Mouse (Mus musculus) layer of hippocampus, postnatal 25 days (tissue): ENCODE data around the gene Cacna1c. TPM values are rescaled to one million over a fixed set of nuclear protein-coding genes. Genes with fewer than 3 reads are reported as not detected.

Experiments
- DNase-seq, 2 experiments: peaks; one replicate each; pipeline ENCODE4 v3.0.0; 2022; ENCODE audit warnings: mixed read lengths in 2 of 2, low spot score in 1 of 2; ENCODE audit errors: extremely low spot score in 1 of 2
- total RNA-seq, 2 experiments: library from RNA; stranded (reverse); gene quantifications; 2 replicates each; pipeline ENCODE4 v1.2.3; 2021

Cacna1c gene
- total RNA-seq, 2 experiments from 2014 or later = 69.0 to 86.7 TPM

GRCm38 (mm10) chr6:119021226-119021625, 175.0 kb downstream of the Cacna1c start:
- no peak for DNase-seq

DNA sequence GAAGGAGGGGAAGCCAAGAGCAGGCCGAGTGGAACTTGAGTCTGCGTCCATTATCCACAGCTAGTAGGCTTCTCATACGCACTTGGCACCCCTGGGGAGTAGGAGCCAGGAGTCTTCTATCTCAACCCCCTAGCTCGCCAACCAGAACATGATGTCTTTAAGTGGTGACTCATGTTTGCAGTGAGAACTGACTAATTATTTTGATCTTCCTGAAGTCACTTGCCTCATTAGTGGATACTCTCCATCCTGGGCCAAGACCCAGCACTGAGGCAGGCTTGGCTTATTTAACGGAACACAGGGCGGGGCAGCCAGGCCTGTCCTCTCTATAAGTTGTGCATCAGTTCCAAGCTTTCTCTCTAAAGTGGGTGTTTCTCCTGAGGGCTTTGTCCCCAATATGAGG, 177.3 kb downstream of the Cacna1c start:
- DNase-seq = no peak

- no peak for DNase-seq
Observed at GRCm38 (mm10) chr6:119018256-119018655, 178.0 kb downstream of the Cacna1c start.

- DNase-seq = no peak
Observed at GRCm38 (mm10) chr6:119017498-119017897, 178.7 kb downstream of the Cacna1c start.

- no peak for DNase-seq
Observed at GRCm38 (mm10) chr6:119015346-119015745, 180.9 kb downstream of the Cacna1c start.

DNA sequence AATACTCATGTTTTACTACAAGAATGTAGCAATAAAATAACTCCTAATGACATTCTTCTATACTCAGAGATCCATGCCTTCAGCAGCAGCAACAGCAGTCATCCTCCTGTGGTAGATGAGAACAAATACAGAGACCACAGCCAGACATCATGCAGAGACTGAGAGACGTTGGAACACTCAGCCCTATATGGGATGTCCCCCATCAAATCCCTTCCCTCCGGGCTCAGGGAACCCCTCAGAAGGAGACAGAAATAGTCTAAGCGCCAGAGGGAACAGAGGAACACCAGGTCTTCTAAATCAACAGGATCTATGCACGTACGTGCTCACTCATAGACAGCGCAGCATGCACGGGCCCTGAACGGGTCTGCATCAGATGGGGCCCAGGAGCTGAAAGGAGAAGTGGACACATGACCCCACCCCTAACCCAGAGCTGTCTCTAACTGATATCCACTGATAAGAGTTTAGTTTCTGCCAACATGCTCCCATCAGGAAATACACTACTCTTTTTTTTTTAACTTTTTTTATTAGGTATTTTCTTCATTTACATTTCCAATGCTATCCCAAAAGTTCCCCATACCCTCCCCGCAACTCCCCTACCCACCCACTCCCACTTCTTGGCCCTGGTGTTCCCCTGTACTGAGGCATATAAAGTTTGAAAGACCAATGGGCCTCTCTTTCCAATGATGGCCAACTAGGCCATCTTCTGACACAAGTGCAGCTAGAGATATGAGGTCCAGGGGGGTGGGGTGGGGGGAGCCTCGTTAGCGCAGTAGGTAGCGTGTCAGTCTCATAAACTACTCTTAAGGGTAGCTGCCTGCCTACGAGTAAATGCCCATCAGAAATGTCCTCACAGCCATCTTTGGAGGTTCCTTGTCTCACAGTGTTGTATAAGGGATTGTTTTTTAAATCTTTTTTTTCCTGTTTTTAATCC, 182.8 kb downstream of the Cacna1c start:
- no peak for DNase-seq

DNA sequence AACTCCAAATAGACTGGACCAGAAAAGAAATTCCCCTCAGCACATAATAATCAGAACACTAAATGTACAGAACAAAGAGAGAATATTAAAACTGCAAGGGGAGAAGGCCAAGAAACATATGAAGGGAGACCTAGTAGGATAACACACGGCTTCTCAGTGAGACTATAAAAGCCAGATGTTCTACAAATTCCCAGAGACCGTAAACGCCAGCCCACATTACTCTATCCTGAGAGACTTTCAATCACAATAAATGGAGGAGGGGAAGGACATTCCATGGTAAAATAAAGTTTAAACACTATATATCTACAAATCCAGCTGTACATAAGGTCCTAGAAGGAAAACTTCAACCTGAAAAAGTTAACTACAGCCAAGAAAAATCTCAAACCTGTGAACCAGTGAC, 185.3 kb downstream of the Cacna1c start:
- no peak for DNase-seq

GRCm38 (mm10) chr6:119009526-119009925, 186.7 kb downstream of the Cacna1c start:
- no peak for DNase-seq

DNA sequence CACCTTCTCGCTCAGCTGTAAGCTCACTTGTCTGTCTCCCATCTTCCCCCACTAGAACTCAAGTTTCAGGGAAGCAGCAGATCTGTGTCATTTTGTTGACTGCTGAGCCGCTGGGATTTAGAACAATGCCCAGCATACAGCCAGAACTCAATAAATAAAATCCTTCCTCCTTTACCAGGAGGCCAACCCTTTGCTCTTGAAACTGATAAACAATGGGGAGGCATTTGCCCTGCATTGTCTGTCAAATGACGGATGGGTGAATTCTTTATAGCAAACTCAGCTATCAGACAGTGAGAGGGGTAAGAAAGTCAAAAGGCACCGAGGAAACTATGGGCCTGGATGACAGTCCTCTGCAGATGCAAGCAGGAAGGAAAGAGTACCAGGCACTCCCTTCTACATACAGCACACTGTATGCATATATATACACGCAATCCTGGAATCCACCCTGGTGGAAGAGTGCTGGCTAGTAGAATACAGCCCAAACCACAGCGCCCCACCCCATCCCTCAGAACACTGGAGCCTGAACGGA, 187.5 kb downstream of the Cacna1c start:
- DNase-seq = no peak

DNA sequence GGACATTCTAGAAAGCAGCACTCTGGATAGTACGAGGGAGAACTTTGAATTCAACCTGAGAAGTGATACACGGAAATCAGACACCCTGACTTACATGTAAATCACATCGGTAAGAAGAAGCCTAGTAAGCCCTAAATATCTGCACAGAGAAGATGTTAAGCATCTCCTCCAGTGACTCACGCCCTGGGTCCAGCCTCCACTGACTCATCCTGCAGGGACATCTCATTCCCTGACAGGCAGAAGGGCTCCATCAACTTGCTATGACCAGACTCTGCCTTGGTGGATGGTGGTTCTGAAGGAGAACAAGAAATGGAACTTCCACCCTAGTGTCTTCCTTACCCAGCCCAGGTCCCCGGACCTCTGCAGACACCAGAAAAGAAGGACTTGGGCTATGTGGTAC, 191.6 kb downstream of the Cacna1c start:
- no peak for DNase-seq

DNA sequence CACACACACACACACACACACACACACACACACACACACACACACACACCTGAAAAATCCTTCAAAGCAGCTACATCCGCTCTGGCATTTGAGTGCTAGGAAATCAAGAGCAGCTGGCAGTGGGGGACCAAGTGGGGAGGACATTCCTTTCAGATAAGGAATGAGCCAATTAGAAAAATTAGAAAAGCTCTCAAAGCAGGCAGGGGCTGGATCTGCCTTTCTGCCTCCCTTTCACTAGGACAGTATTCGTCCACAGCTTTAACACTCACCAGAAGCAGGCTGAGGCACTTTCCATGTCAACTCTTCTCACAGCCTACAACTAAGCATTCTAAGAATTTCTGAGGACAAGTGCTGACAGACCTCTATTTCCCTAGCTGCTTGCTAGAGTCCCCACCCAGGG, 194.8 kb downstream of the Cacna1c start:
- no peak for DNase-seq

DNA sequence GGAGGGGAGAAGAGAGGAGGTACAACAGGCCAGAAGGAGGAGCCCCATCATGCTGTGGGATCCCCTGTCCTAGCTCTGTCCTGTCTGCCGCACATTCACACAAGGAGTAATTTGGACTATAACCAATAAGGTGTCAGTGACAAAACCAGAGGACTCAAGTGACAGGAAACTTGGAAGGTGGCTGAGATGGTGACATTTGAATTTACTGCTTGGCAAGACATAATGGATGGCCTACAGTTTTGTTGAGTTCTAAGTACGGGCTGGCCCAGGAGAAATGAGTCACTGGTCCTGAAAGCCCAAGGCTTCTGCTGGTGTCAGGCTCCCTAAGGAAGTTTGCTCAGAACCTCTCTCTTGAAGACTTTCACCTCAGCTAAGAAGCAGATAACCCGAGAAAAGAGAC, 196.0 kb downstream of the Cacna1c start:
- no peak for DNase-seq

DNA sequence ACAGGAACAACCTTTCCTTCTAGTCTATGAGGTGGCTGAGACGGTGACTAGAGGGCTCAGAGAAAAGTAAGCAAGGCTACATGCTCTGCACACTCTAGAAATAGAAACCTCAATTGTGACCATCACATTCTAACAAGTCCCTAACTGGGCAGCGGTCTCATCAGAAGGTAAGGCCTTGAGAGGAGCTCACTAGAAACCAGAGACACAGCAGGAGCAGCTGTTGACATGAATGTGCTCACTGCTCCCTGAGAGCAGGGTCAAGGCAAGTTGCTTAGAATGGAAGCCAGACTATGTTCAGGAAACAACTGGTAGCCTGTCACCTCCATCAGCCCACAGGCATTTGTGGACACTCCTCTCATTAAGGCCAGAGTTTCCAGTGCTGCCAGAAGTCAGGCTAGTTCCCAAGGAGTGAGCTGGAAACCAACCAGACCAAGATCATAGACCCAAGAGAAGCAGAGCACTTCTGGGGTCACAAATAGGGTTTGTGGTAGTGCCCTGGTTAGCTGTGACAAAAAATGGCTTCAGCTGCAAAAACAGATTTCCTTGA, 196.8 kb downstream of the Cacna1c start:
- DNase-seq = no peak

GRCm38 (mm10) chr6:118997397-118997796, 198.8 kb downstream of the Cacna1c start:
- DNase-seq = no peak

DNA sequence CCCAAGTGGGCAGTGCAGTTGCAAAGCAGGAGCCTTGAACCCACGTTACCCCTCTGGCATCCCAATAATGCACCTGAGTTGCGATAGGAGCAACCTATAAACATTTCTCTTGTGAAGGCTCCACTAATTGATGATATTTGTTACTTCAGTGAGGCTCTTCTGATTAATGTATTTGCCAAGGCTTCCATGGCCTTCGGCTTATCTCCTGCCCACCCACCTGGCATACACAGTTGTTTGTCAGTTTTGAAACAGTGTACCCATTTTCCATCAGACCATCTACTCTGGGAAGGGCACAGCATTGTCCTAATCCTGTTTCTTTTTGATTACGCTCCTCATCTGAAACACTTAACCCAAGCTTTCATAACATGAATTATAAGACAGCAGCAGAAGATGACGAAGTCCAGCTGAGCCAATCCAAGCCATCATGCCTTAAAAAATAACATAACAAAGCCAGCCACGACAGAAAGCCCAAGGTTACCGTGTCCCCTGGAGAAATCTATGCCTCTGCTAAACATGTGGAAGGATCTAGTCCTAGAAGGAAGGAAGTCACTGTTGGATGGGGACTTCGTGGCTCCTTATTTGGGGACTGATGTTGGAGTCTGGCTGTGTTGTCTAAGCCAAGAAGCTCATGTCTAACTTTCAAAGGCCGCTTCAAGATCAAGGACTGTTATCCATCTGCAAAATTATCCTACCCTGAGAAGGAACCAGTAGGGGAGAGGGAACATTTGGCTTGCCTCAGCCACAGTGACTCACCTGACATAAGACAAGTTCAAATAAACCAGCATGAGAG, 201.8 kb downstream of the Cacna1c start:
- no peak for DNase-seq

DNA sequence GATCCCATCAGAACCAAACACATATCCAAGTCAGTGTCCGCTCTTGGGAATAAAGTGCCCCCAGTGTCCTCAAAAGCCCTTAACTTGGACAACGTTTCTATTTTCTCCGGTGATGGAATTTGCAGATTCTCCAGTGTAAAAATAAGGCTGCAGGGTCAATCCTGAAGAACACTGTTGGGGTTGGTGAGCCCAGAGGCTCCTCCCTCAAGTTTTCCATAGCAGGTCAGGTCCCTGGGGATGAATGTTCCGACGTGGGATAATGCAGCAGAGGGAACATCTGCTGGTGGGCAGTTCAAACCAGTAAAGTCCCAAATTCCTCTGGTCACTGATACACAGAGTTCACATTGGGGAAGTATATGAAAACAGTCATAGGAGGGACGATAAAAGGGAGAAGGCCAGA, 203.8 kb downstream of the Cacna1c start:
- DNase-seq = no peak

DNA sequence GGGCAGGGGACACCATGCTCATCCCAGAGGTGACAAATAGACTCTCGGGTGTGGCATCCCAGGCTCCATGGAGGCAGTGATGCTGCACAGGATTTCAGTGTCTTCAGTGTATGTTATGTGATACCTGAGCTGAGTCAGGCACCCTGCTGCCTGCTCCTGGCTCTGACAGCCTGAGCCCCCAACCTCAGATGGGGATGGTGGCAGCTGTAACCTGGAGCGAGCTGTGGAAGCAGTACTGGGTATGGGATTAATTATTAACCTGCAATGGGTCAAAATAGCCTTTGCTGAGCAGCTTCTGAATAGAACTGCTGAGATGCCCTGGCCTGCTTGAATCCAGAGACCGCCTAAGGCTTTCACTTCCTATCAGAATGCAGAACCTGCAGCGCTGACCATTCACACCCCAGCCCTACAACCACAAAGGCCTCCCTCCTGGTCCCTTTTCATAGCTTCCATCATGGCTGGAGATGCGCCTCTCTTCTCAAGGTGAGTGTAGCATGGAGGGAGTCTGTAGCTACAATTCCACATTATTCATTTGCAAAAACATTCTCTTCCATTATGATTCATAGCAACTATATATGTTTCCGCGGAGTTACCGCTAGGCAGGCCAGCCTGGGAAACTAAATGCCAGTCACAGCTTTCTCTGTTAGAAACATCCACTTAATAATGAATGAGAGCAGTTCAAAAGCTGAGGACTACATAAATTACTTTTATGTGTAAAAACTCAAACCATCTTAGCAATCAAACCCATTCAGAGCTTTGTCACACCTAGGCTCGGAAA, 206.0 kb downstream of the Cacna1c start:
- DNase-seq = no peak

DNA sequence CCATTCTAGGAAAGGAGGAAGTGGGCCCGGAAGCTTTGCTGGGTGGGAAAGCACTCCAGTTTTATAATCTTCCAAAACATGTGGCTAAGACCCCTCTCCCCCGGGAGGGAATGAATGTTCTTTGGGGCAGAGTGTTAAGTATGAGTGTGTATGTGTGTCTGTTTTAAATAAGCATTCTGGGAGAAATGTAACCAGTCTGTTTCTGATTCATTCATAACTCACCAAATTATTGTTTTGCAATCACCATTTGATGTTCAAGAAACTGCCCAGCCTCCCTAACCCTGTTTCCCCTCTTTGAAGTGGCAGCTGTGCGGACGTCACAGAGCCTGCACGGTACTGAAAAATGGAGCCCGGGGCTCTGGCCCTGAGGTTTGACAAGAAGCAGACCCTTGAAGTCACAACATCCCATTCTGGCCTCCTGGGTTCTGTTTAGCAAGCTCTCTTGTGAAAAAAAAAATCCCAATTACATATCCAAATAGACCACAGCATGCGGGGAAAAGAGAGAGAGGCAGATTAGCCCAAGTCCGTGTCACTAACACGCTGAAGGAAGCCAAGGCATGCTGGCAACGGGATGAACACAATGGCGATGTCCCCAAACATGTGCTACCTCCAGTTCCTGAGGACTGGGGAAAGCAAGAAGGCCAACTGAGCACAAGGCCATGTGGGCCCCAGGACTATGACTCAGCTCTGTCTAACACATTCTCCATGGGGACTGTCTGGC, 211.9 kb downstream of the Cacna1c start:
- no peak for DNase-seq

DNA sequence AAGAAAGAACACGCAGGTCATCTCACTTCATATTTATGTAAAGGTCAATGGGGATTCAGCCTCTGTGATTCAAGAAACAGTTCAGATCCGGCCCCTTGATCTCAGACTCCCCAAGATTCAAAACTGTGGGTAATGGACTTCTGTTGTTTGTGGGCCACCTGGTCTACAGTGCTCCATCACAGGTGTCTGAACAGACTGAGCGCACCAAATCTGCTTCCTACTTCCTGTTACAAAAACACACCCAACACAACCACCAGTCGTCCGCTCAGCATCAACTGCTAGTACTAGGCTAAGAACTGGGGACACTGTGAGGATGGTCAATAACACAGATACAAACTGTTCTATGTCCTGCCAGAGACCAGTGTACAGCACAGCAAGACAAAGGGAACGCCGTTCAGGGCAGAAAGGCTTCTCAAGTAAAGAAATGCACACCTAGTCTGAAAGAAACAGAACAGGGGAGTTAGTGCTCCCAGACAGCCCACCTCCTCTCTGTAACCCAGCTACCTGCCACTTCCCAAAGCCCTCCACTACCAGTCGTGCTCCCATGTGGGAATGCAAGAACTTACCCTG, 212.7 kb downstream of the Cacna1c start:
- DNase-seq = no peak
